Mouse (Mus musculus): ENCODE measurements around the gene Ambra1. TPM values are rescaled to one million over a fixed set of nuclear protein-coding genes. Genes with fewer than 3 reads are reported as not detected.

Ambra1 gene
- 15.0 and 15.8 TPM in 2 replicates for polyA plus RNA-seq (2015; fragmentation: Nextera tagmentation; extraction: Ambion mirVana)

GRCm38 (mm10) chr2:91729971-91730821 is at the start of gene Ambra1:
Gene Ambra1 (plus strand): TSS chr2:91730134.
- Histone ChIP-seq H3K9me3 (replicated peaks; ENCODE audit: control insufficient read depth, low read length) (no peaks in the 10 kb centered on the region), H3K36me3 (ENCODE audit: control insufficient read depth, insufficient read depth, low read length) (no peaks in the 10 kb centered on the region), H3K4me1 (ENCODE audit: control insufficient read depth, insufficient read depth, low read length) (no peaks in the 10 kb centered on the region), H3K4me2 (ENCODE audit: low read depth, low read length) (peak within 1 kb of the TSS; percentile 73), H3K27ac (ENCODE audit: low read length) (peak within 1 kb of the TSS; percentile 89), H3K9ac (ENCODE audit: low read length) (peak within 1 kb of the TSS; percentile 91), H3K4me3 (replicated peaks; ENCODE audit: low read length) (peak within 1 kb of the TSS; percentile 78), H3K27me3 (ENCODE audit: control insufficient read depth, insufficient read depth, low read length) (no peaks in the 10 kb centered on the region)
- WGBS: under 1% methylated on average over 68 of the region's 68 CpGs
- peak; percentile 86 for ATAC-seq (ENCODE audit: insufficient read depth, low FRiP score)

- no peak overlapping the region for H3K4me3 ChIP-seq (replicated peaks; ENCODE audit: low read length)
- WGBS: 50% methylated on average over 4 of the region's 4 CpGs
- no peak overlapping the region for H3K4me2 ChIP-seq (ENCODE audit: low read depth, low read length)
- ATAC-seq (ENCODE audit: insufficient read depth, low FRiP score): peak; percentile 40; the same call in 1 of the 2 replicates
- H3K27ac ChIP-seq (ENCODE audit: low read length): no peak overlapping the region
- H3K36me3 ChIP-seq (ENCODE audit: control insufficient read depth, insufficient read depth, low read length): 0 out of 2 replicates have a peak, but pooled peaks cover 5% of the 10 kb centered on the region
- no peaks in the 10 kb centered on the region for H3K27me3 ChIP-seq (ENCODE audit: control insufficient read depth, insufficient read depth, low read length)
- no peak overlapping the region for H3K9ac ChIP-seq (ENCODE audit: low read length)
- H3K4me1 ChIP-seq (ENCODE audit: control insufficient read depth, insufficient read depth, low read length): no peaks in the 10 kb centered on the region
- H3K9me3 ChIP-seq (replicated peaks; ENCODE audit: control insufficient read depth, low read length): no peaks in the 10 kb centered on the region
These were observed 47.1 kb upstream of the Ambra1 start for GRCm38 (mm10) chr2:91682850-91683249.

GRCm38 (mm10) chr2:91683919-91684318 is 46.0 kb upstream of the Ambra1 start:
- H3K36me3 ChIP-seq (ENCODE audit: control insufficient read depth, insufficient read depth, low read length): 0 out of 2 replicates have a peak, but pooled peaks cover 12% of the 10 kb centered on the region

GRCm38 (mm10) chr2:91689452-91689851 is 40.5 kb upstream of the Ambra1 start:
- Histone ChIP-seq H3K27ac (ENCODE audit: low read length) (no peak overlapping the region), H3K4me1 (ENCODE audit: control insufficient read depth, insufficient read depth, low read length) (no peaks in the 10 kb centered on the region), H3K4me2 (ENCODE audit: low read depth, low read length) (no peak overlapping the region), H3K27me3 (ENCODE audit: control insufficient read depth, insufficient read depth, low read length) (no peaks in the 10 kb centered on the region), H3K9me3 (replicated peaks; ENCODE audit: control insufficient read depth, low read length) (no peaks in the 10 kb centered on the region), H3K9ac (ENCODE audit: low read length) (no peak overlapping the region), H3K36me3 (ENCODE audit: control insufficient read depth, insufficient read depth, low read length) (0 out of 2 replicates have a peak, but pooled peaks cover 8% of the 10 kb centered on the region), H3K4me3 (replicated peaks; ENCODE audit: low read length) (no peak overlapping the region)
- WGBS: 83% methylated on average over 7 of the region's 7 CpGs
- ATAC-seq (ENCODE audit: insufficient read depth, low FRiP score): no peak; the same call in 1 of the 2 replicates

More at GRCm38 (mm10) chr2:91683919-91684318, 46.0 kb upstream of the Ambra1 start:
- no peak overlapping the region for H3K4me2 ChIP-seq (ENCODE audit: low read depth, low read length)
- H3K27ac ChIP-seq (ENCODE audit: low read length): no peak overlapping the region
- H3K9ac ChIP-seq (ENCODE audit: low read length): no peak overlapping the region
- no peak for ATAC-seq (ENCODE audit: insufficient read depth, low FRiP score)
- H3K9me3 ChIP-seq (replicated peaks; ENCODE audit: control insufficient read depth, low read length): no peaks in the 10 kb centered on the region
- no peak overlapping the region for H3K4me3 ChIP-seq (replicated peaks; ENCODE audit: low read length)
- no peaks in the 10 kb centered on the region for H3K27me3 ChIP-seq (ENCODE audit: control insufficient read depth, insufficient read depth, low read length)
- no peaks in the 10 kb centered on the region for H3K4me1 ChIP-seq (ENCODE audit: control insufficient read depth, insufficient read depth, low read length)
- 69% methylated on average over 8 of the region's 8 CpGs for WGBS

GRCm38 (mm10) chr2:91695436-91696224 is 34.3 kb upstream of the Ambra1 start:
- Histone ChIP-seq H3K9me3 (replicated peaks; ENCODE audit: control insufficient read depth, low read length) (no peaks in the 10 kb centered on the region), H3K36me3 (ENCODE audit: control insufficient read depth, insufficient read depth, low read length) (no peaks in the 10 kb centered on the region), H3K27me3 (ENCODE audit: control insufficient read depth, insufficient read depth, low read length) (no peaks in the 10 kb centered on the region), H3K4me2 (ENCODE audit: low read depth, low read length) (no peak overlapping the region), H3K4me1 (ENCODE audit: control insufficient read depth, insufficient read depth, low read length) (0 out of 2 replicates have a peak, but pooled peaks cover 3% of the 10 kb centered on the region), H3K4me3 (replicated peaks; ENCODE audit: low read length) (no peak overlapping the region), H3K9ac (ENCODE audit: low read length) (no peak overlapping the region), H3K27ac (ENCODE audit: low read length) (peak overlapping the region; percentile 42)
- ATAC-seq (ENCODE audit: insufficient read depth, low FRiP score): no peak
- WGBS: 91% methylated on average over 10 of the region's 10 CpGs

- no peak overlapping the region for H3K4me3 ChIP-seq (replicated peaks; ENCODE audit: low read length)
- ATAC-seq (ENCODE audit: insufficient read depth, low FRiP score): peak; percentile 73; the same call in 1 of the 2 replicates
- no peaks in the 10 kb centered on the region for H3K9me3 ChIP-seq (replicated peaks; ENCODE audit: control insufficient read depth, low read length)
- H3K27me3 ChIP-seq (ENCODE audit: control insufficient read depth, insufficient read depth, low read length): no peaks in the 10 kb centered on the region
- H3K4me1 ChIP-seq (ENCODE audit: control insufficient read depth, insufficient read depth, low read length): 0 out of 2 replicates have a peak, but pooled peaks cover 3% of the 10 kb centered on the region
- H3K9ac ChIP-seq (ENCODE audit: low read length): no peak overlapping the region
- peak overlapping the region; percentile 42 for H3K27ac ChIP-seq (ENCODE audit: low read length)
- 53% methylated on average over 1 of the region's 1 CpGs for WGBS
- H3K4me2 ChIP-seq (ENCODE audit: low read depth, low read length): no peak overlapping the region
- no peaks in the 10 kb centered on the region for H3K36me3 ChIP-seq (ENCODE audit: control insufficient read depth, insufficient read depth, low read length)
These were observed 33.7 kb upstream of the Ambra1 start for GRCm38 (mm10) chr2:91696225-91696590.

- ATAC-seq (ENCODE audit: insufficient read depth, low FRiP score): no peak
- 60% methylated on average over 1 of the region's 1 CpGs for WGBS
- no peak overlapping the region for H3K4me2 ChIP-seq (ENCODE audit: low read depth, low read length)
- H3K4me3 ChIP-seq (replicated peaks; ENCODE audit: low read length): no peak overlapping the region
- no peak overlapping the region for H3K9ac ChIP-seq (ENCODE audit: low read length)
- H3K9me3 ChIP-seq (replicated peaks; ENCODE audit: control insufficient read depth, low read length): no peaks in the 10 kb centered on the region
- no peaks in the 10 kb centered on the region for H3K36me3 ChIP-seq (ENCODE audit: control insufficient read depth, insufficient read depth, low read length)
- H3K27me3 ChIP-seq (ENCODE audit: control insufficient read depth, insufficient read depth, low read length): no peaks in the 10 kb centered on the region
- no peak overlapping the region for H3K27ac ChIP-seq (ENCODE audit: low read length)
- 0 out of 2 replicates have a peak, but pooled peaks cover 3% of the 10 kb centered on the region for H3K4me1 ChIP-seq (ENCODE audit: control insufficient read depth, insufficient read depth, low read length)
These were observed 30.7 kb upstream of the Ambra1 start for GRCm38 (mm10) chr2:91699225-91699624.

GRCm38 (mm10) chr2:91701366-91701765 is 28.6 kb upstream of the Ambra1 start:
- H3K9ac ChIP-seq (ENCODE audit: low read length): no peak overlapping the region
- 96% methylated on average over 2 of the region's 2 CpGs for WGBS
- no peak overlapping the region for H3K27ac ChIP-seq (ENCODE audit: low read length)
- H3K36me3 ChIP-seq (ENCODE audit: control insufficient read depth, insufficient read depth, low read length): no peaks in the 10 kb centered on the region
- no peak overlapping the region for H3K4me2 ChIP-seq (ENCODE audit: low read depth, low read length)
- H3K4me3 ChIP-seq (replicated peaks; ENCODE audit: low read length): no peak overlapping the region
- H3K27me3 ChIP-seq (ENCODE audit: control insufficient read depth, insufficient read depth, low read length): no peaks in the 10 kb centered on the region
- no peak for ATAC-seq (ENCODE audit: insufficient read depth, low FRiP score)
- H3K9me3 ChIP-seq (replicated peaks; ENCODE audit: control insufficient read depth, low read length): no peaks in the 10 kb centered on the region
- H3K4me1 ChIP-seq (ENCODE audit: control insufficient read depth, insufficient read depth, low read length): 0 out of 2 replicates have a peak, but pooled peaks cover 3% of the 10 kb centered on the region

- Histone ChIP-seq H3K27me3 (ENCODE audit: control insufficient read depth, insufficient read depth, low read length) (no peaks in the 10 kb centered on the region), H3K9me3 (replicated peaks; ENCODE audit: control insufficient read depth, low read length) (no peaks in the 10 kb centered on the region), H3K36me3 (ENCODE audit: control insufficient read depth, insufficient read depth, low read length) (no peaks in the 10 kb centered on the region), H3K9ac (ENCODE audit: low read length) (no peak overlapping the region), H3K4me3 (replicated peaks; ENCODE audit: low read length) (no peak overlapping the region), H3K4me1 (ENCODE audit: control insufficient read depth, insufficient read depth, low read length) (peaks cover 7% of the 10 kb centered on the region), H3K4me2 (ENCODE audit: low read depth, low read length) (no peak overlapping the region), H3K27ac (ENCODE audit: low read length) (no peak overlapping the region)
- WGBS: 71% methylated on average over 6 of the region's 6 CpGs
- ATAC-seq (ENCODE audit: insufficient read depth, low FRiP score): no peak
These were observed 24.2 kb upstream of the Ambra1 start for GRCm38 (mm10) chr2:91705736-91706135.

All from stomach, embryonic 16.5 days (tissue).